10 mouse cellular contexts compared by ENCODE assay signal in genomic region chr7:79505376-79505775, GRCm38 (mm10). TPM values are rescaled to one million over a fixed set of nuclear protein-coding genes. Genes with fewer than 3 reads are reported as not detected.
DNase-seq lines count a peak whose midpoint lies in the region; ATAC-seq lines count a peak whose summit lies in the region.
"Had no signal": no experiment of that assay in that cellular context is flagged by ENCODE, and none has a peak within 500 bp of the region (broad histone marks: within the 10 kb centered on the region; RNA-seq: fewer than 3 reads in every experiment).

No protein-coding gene starts in this region.

- H3K9ac ChIP-seq in intestine, embryonic 16.5 days (ENCODE audit: low read depth, low read length), result no peak overlapping the region
- peak overlapping the region; percentile 97 for H3K9ac ChIP-seq in neural tube, embryonic 15.5 days (replicated peaks)
- H3K9ac ChIP-seq: liver, embryonic 14.5 days had no signal

- H3K27me3 ChIP-seq in megakaryocyte, embryonic 14.5 days (replicated peaks), result peaks cover 100% of the 10 kb centered on the region
- H3K27me3 ChIP-seq in intestine, embryonic 16.5 days (replicated peaks; ENCODE audit: control insufficient read depth, insufficient read depth, low read length), result peaks cover 98% of the 10 kb centered on the region
- peaks cover 5% of the 10 kb centered on the region; the same call in 1 of the 2 replicates for H3K27me3 ChIP-seq in neural tube, embryonic 15.5 days (replicated peaks)

- H3K4me2 ChIP-seq in intestine, embryonic 16.5 days (ENCODE audit: low read depth, low read length), result peak overlapping the region; percentile 56
- H3K4me2 ChIP-seq in neural tube, embryonic 15.5 days, result peak overlapping the region; percentile 87

- peak overlapping the region; percentile 80 for H3K4me3 ChIP-seq in megakaryocyte, embryonic 14.5 days (replicated peaks)
- peak overlapping the region; percentile 40 for H3K4me3 ChIP-seq in intestine, embryonic 16.5 days (ENCODE audit: low read length)
- H3K4me3 ChIP-seq in neural tube, embryonic 15.5 days (replicated peaks), result peak overlapping the region; percentile 74

- ATAC-seq in megakaryocyte, adult 5-6 weeks (ENCODE audit: poor library complexity, severe bottlenecking), result no peak
- ATAC-seq in intestine, embryonic 16.5 days, result no peak
- peak; percentile 7; the same call in 1 of the 2 replicates for ATAC-seq in neural tube, embryonic 15.5 days (ENCODE audit: low FRiP score)

- no peak overlapping the region for H3K27ac ChIP-seq in intestine, embryonic 16.5 days (ENCODE audit: low read length)
- peak overlapping the region; percentile 98 for H3K27ac ChIP-seq in neural tube, embryonic 15.5 days (replicated peaks)
- H3K27ac ChIP-seq: liver, embryonic 14.5 days had no signal

- WGBS in intestine, embryonic 16.5 days, result 2% methylated on average over 22 of the region's 22 CpGs
- WGBS in neural tube, embryonic 15.5 days, result under 1% methylated on average over 22 of the region's 22 CpGs

- H3K9me3 ChIP-seq in megakaryocyte, embryonic 14.5 days, result 0 out of 2 replicates have a peak, but pooled peaks cover 4% of the 10 kb centered on the region
- H3K9me3 ChIP-seq in intestine, embryonic 16.5 days (ENCODE audit: control insufficient read depth, low read length), result no peaks in the 10 kb centered on the region
- H3K9me3 ChIP-seq in neural tube, embryonic 15.5 days (replicated peaks), result no peaks in the 10 kb centered on the region

- H3K36me3 ChIP-seq in megakaryocyte, embryonic 14.5 days (replicated peaks; ENCODE audit: low read length), result no peaks in the 10 kb centered on the region
- H3K36me3 ChIP-seq in intestine, embryonic 16.5 days (ENCODE audit: control insufficient read depth, insufficient read depth, low read length), result no peaks in the 10 kb centered on the region
- no peaks in the 10 kb centered on the region for H3K36me3 ChIP-seq in neural tube, embryonic 15.5 days

- peak; percentile 52 for DNase-seq in embryo, embryonic 10.5 days (ENCODE audit: low spot score)
- no peak for DNase-seq in embryo, embryonic 9.5 days (ENCODE audit: extremely low spot score)
- no peak for DNase-seq in urinary bladder, postnatal 36 days (ENCODE audit: low spot score in 2 of 2)
- no peak for DNase-seq in adrenal gland, adult (ENCODE audit: inconsistent age in 2 of 2, low spot score in 1 of 2)
- DNase-seq: gastrocnemius, postnatal 25 days had no signal

- H3K4me1 ChIP-seq in megakaryocyte, embryonic 14.5 days, result peaks cover 19% of the 10 kb centered on the region
- H3K4me1 ChIP-seq in intestine, embryonic 16.5 days (ENCODE audit: control insufficient read depth, insufficient read depth, low read length), result peaks cover 10% of the 10 kb centered on the region
- peaks cover 78% of the 10 kb centered on the region for H3K4me1 ChIP-seq in neural tube, embryonic 15.5 days

RNA-seq across cellular contexts. Expression of gene Polg, which starts 39.2 kb away (rescaled TPM):
- polyA plus RNA-seq in megakaryocyte, embryonic 14.5 days (2012; ENCODE audit: insufficient read depth, low replicate concordance), result 10.2 and 32.6 TPM in 2 replicates
- total RNA-seq in megakaryocyte, adult 5-6 weeks (2015), result 18.9 and 26.5 TPM in 2 replicates
- total RNA-seq in megakaryocyte, adult 5-6 weeks (2017), result 61.2 and 71.9 TPM in 2 replicates
- polyA plus RNA-seq in intestine, embryonic 16.5 days (2015; fragmentation: Nextera tagmentation; extraction: Ambion mirVana), result 39.1 and 42.8 TPM in 2 replicates
- 24.2 and 25.0 TPM in 2 replicates for polyA plus RNA-seq in neural tube, embryonic 15.5 days (2015; fragmentation: Nextera tagmentation; extraction: Ambion mirVana)
